Mouse (Mus musculus) left cerebral cortex, postnatal 10 days (tissue): ENCODE data around the gene Mthfd2l. TPM values are rescaled to one million over a fixed set of nuclear protein-coding genes. Genes with fewer than 3 reads are reported as not detected.

Source experiments
- DNase-seq, 2 experiments: peaks; one replicate each; pipeline ENCODE4 v3.0.0; 2021 to 2022; ENCODE audit warnings: low spot score in 2 of 2, mixed read lengths in 1 of 2; ENCODE audit errors: extremely low spot score in 1 of 2
- intact Hi-C: fragments of 180-260 bp; cut with DNase I; formaldehyde crosslinking; loops from one replicate; pipeline ENCODE4 v1.15.1; 2025
- total RNA-seq, 2 experiments: library from RNA; stranded (reverse); gene quantifications; 2 replicates each; pipeline ENCODE4 v1.2.3; 2021

The Mthfd2l gene
- total RNA-seq, 2 experiments from 2014 or later = 18.0 to 18.5 TPM

- DNase-seq = no peak
These were observed 371 bp upstream of the Mthfd2l start for GRCm38 (mm10) chr5:90930546-90930945.

GRCm38 (mm10) chr5:90931911-90932310 lies 994 bp downstream of the Mthfd2l start:
- intact Hi-C loops = no loop called here
- DNase-seq = no peak

More at GRCm38 (mm10) chr5:90930546-90930945, 371 bp upstream of the Mthfd2l start:
- intact Hi-C loops = no loop called here

- no peak for DNase-seq
- intact Hi-C loops = no loop called here
These were observed 5.8 kb downstream of the Mthfd2l start for GRCm38 (mm10) chr5:90936706-90937105.

DNA sequence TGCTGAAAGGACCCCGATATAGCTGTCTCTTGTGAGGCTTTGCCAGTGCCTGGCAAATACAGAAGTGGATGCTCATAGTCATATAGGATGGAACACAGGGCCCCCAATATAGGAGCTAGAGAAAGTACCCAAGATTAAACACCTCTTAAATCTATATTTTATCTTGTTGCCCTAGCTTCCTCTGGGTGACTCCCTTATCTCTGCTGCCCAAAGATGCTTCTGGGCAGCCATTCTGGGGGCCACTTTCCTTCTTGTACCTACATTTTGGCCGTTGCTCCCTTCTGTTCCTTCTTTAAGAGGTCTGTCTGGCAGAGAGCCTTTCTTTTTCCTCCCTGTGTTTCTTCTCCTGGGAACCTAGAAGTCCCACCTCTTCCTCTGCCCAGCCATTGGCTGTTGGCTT lies 14.5 kb downstream of the Mthfd2l start:
- intact Hi-C loops = loop anchor here (10.0 kb wide), 1 partner anchor 999 kb away; no protein-coding TSS in a partner anchor
- DNase-seq = no peak

DNA sequence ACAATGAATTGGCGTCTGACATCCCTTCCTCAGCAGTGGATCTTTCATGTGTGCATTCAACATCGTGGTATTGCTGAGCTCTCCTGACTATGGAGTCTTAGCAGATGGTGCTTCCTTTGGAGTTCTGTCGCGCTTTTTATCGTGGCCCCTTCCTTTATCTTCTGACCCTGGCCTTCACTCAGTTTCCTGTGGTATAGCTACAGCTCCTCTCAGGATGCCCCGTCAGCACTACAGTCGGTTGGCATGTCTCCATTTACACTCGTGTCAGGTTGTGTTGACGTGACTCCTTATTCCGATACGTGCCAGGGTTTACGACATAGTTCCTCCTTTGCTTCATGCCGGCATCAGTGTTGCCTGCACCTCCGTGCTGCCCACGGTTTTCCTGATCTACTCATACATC lies 18.6 kb downstream of the Mthfd2l start:
- intact Hi-C loops = loop anchor here (10.0 kb wide), 1 partner anchor 995 kb away; no protein-coding TSS in a partner anchor
- no peak for DNase-seq

DNA sequence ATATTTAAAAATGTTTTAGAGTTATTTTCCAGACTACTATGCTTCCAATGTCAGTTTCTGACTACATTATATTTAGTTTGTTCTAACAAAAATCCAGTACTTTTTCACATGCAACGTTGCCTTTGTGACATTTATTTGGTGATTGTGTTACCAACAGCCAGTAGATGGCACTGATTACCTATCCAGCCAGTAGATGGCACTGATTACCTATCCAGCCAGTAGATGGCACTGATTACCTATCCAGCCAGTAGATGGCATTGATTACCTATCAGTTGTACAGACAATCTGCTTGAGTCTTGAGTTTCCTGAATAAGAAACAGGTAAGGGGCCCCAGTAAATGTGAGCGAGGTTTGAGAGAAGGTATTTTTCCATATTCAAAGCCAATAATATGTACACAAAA lies 20.6 kb downstream of the Mthfd2l start:
- intact Hi-C loops = no loop called here

GRCm38 (mm10) chr5:90952731-90953481 lies 22.0 kb downstream of the Mthfd2l start:
- no peak for DNase-seq
- intact Hi-C loops = loop anchor here (2.0 kb wide), 1 partner anchor 354 kb away; no protein-coding TSS in a partner anchor

More for the DNA sequence above, 20.6 kb downstream of the Mthfd2l start:
- peak; percentile 28 to 72 for DNase-seq

DNA sequence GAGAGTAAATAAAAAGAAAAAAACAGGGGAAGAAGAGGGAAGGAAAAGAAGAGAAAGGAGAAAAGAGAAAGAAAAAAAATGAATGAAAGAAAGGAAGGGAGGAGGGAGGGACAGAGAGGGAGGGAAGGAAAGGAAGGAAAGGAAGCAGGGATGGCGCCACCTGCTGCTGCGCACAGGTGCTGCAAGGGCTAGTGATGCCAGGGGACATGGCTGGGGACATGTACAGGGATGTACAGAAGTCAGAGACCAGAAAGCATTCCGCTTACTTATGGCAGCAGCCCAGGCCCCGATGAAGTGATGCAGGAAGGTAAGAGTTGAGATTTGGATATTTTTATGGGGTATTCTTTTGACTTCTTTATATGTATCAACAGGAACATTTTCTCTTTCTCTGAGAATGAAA lies 33.4 kb downstream of the Mthfd2l start:
- intact Hi-C loops = no loop called here

DNA sequence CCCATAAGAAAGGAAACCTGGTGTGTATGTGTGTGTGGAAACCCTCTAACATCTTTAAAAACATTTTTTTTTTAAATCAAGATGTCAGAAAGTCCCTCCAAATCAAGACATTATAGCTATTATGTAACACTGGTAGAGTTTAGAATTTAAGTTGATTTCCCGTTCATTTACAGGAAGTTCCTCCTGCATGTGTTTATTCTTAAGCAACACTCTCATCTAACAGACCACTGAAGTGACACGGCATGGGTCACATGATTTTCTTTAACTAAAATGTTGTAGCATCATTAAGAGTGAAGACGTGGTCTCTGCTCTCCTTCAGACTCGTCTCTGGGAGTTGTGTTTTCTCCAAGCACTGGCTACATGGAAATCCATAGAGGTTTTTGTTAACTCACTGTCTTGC lies 33.8 kb downstream of the Mthfd2l start:
- intact Hi-C loops = no loop called here
- DNase-seq = no peak

More for the DNA sequence above, 33.4 kb downstream of the Mthfd2l start:
- no peak for DNase-seq

DNA sequence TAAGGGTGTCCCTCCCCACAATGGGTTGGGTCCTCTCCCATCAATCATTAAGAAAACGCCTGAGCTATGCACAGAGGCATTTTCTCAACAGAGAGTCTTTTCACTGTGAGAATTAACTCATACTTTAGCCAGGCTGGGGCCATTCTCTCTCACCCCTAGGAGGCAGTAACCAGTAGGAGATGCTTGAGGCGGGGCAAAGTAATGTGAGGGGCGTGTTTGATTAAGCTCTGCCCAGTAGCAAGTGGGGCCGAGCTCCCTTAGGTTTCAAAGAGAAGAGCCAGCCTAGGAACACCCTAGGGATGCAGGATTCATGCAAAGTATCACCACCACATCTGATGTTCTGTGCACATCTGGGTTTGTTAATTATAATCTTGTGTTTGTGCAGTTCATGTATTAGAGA lies 34.5 kb downstream of the Mthfd2l start:
- DNase-seq = no peak
- intact Hi-C loops = no loop called here

- intact Hi-C loops = loop anchor here (5.0 kb wide), 1 partner anchor 330 kb away; no protein-coding TSS in a partner anchor
- DNase-seq = peak; percentile 31 to 71
These were observed 46.3 kb downstream of the Mthfd2l start for GRCm38 (mm10) chr5:90977244-90977643.

DNA sequence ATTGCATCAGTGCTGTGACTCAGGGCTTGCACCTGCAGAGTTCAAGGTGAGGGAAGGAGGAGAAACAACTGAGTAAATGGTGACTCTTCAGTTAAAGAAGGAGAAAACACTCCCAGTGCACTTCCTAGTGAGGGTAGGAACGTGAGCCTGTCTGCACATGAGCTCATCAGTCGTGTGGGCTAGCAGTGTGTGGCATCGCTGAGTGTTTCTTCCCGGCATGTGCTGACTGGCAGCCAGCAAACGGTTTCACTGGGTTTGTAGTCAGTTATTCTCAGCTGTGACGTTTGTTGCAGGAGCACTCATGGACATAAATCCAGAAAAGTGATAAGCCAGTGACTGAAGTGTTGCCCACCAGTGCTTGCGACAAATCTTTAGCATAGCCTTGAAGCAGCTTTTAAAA lies 49.4 kb downstream of the Mthfd2l start:
- no peak for DNase-seq
- intact Hi-C loops = no loop called here

DNA sequence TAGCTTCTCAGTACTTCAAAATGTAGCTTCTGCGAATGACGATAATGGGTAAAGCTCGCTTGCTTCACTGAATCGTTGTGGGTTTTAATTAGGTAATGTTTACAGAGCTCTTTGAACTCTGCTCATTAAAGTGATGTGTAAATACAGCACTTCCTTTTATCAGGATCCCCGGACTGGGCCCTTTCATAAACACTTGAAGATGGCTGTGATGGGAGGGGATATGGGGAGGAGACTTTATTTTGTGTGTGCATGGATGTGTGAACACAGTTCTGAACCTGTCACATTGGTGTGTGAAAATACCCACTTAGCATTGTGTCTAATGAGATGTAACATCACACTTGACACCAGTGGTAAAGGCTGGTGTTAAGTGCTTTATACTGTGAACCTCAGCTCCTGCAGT lies 56.7 kb downstream of the Mthfd2l start:
- DNase-seq = no peak
- intact Hi-C loops = no loop called here

GRCm38 (mm10) chr5:90988149-90988548 lies 57.2 kb downstream of the Mthfd2l start:
- no peak for DNase-seq
- intact Hi-C loops = no loop called here

DNA sequence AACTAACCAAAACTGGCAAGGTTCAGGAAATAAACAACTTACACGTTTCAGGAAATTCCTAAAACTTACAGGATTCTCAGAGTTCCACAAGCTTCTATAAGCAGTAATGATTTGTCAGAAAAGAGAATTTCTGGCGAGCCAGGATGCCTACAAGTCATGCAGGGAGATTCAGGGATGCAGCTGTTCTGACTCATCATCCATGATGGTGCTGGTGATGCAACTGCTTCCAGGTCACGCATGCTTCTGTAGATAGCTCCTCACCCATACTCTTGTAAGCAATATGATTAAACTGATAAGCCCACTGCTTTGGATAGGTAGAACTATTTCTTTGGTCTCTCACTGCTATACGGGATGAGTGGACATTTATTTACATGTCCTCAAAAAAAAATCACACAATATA lies 57.7 kb downstream of the Mthfd2l start:
- intact Hi-C loops = no loop called here
- DNase-seq = no peak

GRCm38 (mm10) chr5:90999942-91000341 lies 69.0 kb downstream of the Mthfd2l start:
- intact Hi-C loops = loop anchor here (10.0 kb wide), 1 partner anchor 65 kb away; no protein-coding TSS in a partner anchor
- no peak for DNase-seq

DNA sequence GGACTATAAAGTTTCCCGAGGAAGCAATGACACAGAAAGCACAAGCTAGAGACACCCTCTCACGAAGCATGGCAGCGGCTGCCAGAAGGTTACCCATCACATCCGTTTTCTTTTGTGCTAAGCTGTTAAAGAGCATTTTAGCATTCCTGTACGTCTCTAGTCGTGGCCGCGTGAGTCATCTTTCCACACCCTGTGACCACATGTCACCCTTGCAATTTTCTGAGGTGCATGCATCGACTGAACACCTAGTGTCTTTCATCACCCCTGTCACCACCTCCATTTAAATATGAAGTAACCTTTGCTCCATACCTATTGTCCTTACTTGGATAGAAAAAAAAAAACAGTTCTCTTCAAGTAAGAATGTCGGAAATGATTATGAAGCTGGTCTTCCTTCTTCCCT lies 84.3 kb downstream of the Mthfd2l start:
- no peak for DNase-seq
- intact Hi-C loops = no loop called here

DNA sequence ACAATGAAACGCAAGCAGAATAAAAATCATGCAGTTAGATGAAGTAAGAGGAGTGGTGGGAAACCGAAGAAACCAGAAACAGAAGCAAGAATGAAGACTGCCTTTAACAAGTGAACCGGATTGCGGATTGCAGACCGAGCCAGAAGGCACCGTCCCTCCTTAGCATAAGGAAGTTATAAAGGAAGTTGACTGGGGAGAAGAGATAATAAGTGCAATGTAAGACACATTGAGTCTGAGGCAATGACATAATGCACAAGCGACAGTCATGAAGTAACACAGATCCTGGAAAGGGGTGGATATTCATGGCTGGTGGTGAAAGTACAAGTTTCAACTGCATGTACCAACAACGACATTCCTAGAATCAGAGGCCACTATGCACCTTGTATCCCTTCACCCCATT lies 92.2 kb downstream of the Mthfd2l start:
- intact Hi-C loops = no loop called here
- DNase-seq = no peak

- intact Hi-C loops = no loop called here
- DNase-seq = no peak
These were observed 96.2 kb downstream of the Mthfd2l start, which contains the start of gene Epgn for GRCm38 (mm10) chr5:91027164-91027563. Gene Epgn, plus strand, starts transcription at chr5:91027464.

GRCm38 (mm10) chr5:91027840-91028239 lies 96.9 kb downstream of the Mthfd2l start:
- no peak for DNase-seq
- intact Hi-C loops = no loop called here
